Mouse (Mus musculus) left cerebral cortex, adult 6 months (tissue): ENCODE data around the gene Zscan4c. TPM values are rescaled to one million over a fixed set of nuclear protein-coding genes. Genes with fewer than 3 reads are reported as not detected.

Source experiments
- long read RNA-seq, 2 experiments: library from polyadenylated mRNA; unstranded; transcript quantifications; one replicate each; pipeline ENCODE4 v2.0.0; 2019 to 2020
- polyA plus RNA-seq: library from polyadenylated mRNA; unstranded; fragments of <200 nt; fragmentation: Nextera tagmentation; gene quantifications from 2 replicates; pipeline ENCODE4 v1.2.3, GENCODE M21; 2021

Zscan4c gene
- not detected in 2 replicates for polyA plus RNA-seq
- long read RNA-seq, experiment 1 = 0 reads
- long read RNA-seq, experiment 2 = 0 reads

DNA sequence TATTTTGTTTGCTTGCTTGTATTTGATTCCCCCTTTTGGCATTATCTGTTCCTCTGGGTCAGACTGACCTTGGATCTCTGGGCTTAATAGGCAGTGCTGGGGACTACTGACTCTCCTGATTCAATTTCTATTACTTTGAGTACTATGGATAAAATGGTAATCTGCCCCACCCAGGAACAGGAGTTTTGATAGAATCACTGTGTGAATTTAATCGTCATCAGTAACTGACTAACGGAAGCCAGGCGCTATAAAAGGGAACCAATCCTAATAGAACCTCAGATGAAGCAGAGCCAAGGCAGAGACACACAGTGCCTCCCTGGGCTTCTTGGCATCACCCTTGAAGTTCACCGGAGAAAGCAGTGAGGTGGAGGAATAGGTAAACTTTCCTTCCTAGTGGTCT lies at the start of gene Zscan4c:
Zscan4c (plus strand) TSS at position 301 of the 400 bp plus-strand sequence.

Other genes with a start within 250 kb of the Zscan4c start
- gene Zscan4b, start 100.7 kb upstream of the Zscan4c start, polyA plus RNA-seq = not detected in 2 replicates
- gene Zscan4-ps1, start 63.9 kb downstream of the Zscan4c start, polyA plus RNA-seq = not detected in 2 replicates
- not detected in 2 replicates for gene Zscan4d, start 160.4 kb downstream of the Zscan4c start, polyA plus RNA-seq